Mouse (Mus musculus): Measurements from ENCODE around the gene Crlf3. TPM values are rescaled to one million over a fixed set of nuclear protein-coding genes. Genes with fewer than 3 reads are reported as not detected.

Crlf3 gene
- total RNA-seq (2021) = 10 to 100 TPM; 13.1 to 14.5 TPM

DNA sequence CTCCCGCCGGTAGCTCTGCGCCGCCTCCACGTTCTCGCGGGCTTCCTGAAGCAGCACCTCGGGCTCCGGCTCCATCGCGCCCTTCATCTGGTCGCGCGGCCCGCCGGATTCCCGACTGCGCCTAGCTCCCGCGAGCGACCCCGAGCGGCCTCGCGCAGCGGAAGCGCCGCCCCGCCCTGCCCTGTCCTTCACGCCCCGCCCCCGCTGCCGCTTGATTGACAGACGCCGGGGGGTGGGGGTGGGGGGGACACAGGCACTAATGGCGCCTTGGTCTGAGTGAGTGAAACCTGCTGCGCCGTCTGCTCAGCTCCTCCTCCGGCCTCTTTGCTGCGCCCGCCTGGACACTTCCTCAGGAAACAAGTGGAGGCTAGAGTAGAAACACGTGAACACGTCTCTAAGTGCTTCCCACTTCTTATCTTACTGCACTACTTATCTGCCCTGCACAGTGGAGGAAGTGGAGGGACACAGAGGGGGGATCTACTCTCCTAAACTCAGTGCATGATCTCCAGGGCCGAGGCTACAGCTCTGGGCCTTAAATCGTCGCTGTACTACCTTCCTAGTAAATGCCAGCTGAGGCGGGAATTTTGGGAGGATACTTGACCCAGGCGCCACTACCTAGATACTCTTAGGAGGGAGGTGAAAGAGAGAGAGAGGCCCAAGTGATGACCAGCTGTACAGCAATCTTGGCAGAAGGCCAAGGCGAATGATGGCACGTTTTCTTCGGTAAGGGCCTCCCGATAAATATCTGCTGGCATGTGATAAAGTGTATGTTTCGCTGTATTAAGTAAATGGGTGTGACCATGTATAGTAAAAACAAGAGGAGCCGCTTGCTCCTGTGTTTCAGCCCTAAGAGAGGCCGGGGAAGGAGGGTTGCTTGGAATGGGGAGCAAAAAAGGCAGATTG lies at the start of gene Crlf3:
Gene Crlf3, minus strand, starts transcription at position 166 of the 903 bp plus-strand sequence.
- intact Hi-C loops (cut with DNase I) = no loop called here
- DNase-seq = peak; percentile 97

DNA sequence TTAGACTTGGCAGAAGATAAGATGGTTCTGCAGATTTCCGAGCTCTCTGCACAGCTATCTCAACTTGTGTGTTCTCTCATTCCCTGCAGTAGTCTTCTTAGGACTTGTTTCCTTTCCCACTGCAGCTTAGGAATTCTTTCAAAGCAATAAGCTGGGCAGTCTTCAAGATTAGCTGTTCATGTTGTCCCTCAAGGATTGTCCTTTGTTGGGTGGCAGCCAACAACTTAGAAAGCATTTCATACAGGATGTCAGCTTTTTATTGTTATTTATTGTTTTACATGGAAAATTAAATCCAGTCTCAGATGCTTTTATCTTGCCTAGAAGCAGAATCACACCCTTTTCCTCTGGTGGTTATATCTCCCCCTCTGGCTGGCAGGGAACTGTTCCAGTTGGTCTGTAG lies 35.6 kb upstream of the Crlf3 start:
- DNase-seq = no peak
- intact Hi-C loops (cut with DNase I) = loop anchor here (10.0 kb wide), 1 partner anchor 92 kb away; no protein-coding TSS in a partner anchor

DNA sequence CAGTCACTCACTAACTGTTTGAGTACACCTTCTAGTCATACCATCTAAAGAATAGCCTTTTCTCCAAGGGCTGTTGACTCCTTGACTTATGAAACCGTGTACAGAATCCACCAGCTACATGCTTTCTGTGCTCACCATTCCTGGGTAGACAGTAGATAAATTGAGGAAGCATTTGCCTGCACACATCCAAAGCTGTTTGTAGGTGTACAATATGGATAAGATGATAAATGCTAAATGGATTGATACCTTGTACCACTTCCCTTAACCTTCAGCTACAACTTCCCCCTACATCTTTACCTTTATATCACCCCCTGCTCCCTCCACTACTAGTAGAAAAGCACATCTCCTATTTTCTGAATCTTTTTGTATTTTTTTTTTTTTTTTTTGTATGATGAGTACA lies 23.6 kb upstream of the Crlf3 start:
- no peak for DNase-seq
- intact Hi-C loops (cut with DNase I) = no loop called here

DNA sequence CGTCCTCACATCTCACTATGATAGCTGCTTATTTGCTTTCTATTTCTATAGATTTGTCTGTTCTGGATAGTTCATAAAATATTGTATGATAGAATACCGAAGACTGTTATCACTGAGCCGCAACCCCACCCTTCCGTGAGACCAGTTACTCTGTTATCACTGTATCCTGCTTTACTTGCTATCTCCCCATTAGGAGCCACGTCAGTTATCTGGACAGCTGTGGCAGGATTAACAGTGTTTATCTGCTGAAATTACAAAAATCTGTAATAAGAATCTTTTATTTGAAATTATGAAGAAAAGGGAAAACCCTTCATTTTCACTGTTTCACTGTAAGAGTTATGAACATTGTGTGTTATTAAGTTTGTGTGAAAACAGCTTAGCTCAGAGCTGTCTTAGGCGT lies 20.5 kb upstream of the Crlf3 start:
- no peak for DNase-seq
- intact Hi-C loops (cut with DNase I) = no loop called here

DNA sequence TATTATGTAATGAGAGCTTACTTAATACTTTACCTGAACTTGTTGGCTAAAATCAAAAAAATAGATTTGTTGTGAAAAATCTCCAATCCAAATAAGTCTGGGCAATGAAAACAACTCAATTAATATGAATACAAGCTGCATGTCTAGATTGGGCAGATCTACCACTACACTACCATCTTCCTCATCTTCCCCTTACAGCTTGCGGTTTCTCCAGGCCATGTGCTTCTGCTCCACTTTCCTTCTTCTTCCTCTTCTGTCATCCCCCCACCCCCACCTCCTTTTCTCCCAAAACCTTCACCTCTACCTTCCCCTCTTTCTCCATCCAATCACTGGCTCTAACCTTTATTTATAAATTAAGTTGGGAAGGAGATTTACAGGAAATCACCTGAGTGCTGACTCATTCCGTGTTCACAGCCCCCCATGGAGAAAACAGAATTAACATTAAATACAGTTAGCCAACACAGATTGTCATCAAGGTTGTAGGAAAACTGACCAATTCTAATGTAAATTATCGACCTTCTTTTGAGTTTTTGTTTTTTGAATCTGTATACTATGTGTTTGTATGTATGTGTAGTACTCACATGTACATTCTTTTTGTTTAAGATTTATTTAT lies 17.8 kb upstream of the Crlf3 start:
- intact Hi-C loops (cut with DNase I) = no loop called here
- DNase-seq = no peak

DNA sequence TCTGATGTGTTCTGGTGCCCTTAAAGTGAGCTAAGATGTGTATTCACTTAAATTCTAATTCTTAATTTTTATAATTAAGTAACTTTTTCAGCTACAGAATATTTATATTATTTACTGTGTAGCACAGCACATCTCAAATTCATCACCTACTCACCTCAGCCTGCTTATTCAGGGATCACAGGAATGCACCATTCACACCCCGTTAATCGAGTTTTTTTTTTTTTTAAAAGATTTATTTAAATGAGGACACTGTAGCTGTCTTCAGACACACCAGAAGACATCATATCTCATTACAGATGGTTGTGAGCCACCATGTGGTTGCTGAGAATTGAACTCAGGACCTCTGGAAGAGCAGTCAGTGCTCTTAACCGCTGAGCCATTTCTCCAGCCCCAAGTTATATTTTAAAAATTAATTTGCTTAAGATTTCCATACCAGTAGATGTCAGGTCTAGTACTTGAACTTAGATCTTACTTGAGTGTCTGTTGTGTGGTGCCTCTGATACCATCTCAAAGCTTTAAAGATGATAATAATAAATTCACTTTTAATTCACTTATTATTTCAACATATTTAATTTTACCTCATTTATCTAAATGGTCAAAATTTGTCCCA lies 9.9 kb upstream of the Crlf3 start:
- intact Hi-C loops (cut with DNase I) = no loop called here
- DNase-seq = no peak

DNA sequence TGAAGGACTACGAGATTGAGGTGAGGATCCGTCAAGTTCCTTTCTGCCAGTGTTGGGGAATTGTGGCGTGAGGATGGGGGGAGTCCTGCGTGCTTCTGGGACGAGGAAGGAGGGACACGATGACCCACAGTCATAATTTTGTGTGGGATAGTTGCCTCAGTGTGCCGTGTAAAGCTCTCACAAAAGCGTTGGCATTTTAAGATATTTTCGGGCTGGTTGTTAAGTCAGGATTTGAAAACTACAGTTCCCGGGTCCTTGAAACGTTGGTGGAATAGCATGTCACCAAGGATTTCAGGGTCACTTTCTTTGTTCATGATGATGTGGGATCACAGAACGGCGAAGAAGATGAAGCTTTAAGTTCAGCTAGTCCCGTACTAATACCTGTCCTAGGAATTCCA lies 9.0 kb upstream of the Crlf3 start:
- DNase-seq = no peak
- intact Hi-C loops (cut with DNase I) = no loop called here

DNA sequence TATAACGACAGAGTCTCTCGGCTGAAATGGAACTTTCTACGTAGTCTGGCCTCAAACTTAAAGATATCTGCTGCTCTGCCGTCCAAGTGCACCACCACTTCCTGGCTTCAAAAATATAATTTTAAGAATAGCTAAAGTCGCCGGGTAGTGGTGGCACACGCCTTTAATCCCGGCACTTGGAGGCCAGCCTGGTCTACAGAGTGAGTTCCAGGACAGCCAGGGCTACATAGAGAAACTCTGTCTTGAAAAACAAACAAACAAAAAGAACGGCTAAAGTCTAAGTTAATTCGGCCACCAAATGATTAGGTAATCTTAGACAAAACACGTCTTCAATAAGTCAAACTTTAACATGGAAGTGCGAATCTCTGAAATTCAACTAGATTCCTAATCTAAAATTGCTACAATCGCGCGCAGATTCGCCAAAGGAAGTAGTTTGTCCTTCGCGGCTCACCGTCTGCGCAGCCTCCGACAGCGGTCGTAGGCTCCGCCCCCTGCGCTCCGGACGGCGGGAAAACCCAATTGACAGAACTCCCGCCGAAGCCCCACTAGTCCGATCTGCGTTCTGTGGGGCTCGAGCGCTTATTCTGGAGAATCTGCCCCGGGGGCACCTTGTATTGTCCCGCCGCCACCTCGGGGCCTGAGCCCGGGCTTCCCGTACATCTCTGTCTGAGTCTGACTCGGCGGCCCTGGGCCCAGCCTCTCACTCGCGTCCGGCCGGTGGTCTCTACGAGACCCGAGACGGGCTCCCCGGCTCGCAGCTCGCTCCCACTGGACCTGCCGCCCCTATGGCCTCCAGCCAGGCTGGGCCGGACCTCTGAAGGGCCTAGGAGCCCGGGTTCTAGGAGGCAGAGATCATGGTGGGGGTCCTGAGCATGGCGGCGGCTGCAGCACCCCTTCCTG lies 8.4 kb upstream of the Crlf3 start, which contains the start of gene Atad5:
Gene Atad5, plus strand, starts transcription at position 484 of the 900 bp plus-strand sequence.
- intact Hi-C loops (cut with DNase I) = no loop called here
- DNase-seq = peak; percentile 91

DNA sequence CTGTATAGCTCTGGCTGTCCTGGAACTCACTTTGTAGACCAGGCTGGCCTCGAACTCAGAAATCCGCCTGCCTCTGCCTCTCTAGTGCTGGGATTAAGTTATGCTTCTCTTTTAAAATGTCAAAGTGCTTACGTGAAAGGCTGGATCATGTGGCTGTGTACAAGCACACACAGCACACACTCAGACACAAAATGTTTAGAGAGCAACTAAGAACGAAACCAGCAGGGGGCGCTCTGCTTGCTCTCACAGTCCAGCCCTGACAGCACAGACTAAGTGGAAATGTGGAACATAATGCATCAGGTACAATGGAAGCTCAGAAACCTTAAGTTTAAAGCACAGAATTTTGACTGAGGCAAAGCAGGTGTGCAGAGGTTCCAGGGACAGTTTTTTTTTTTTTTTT lies 6.1 kb upstream of the Crlf3 start:
- intact Hi-C loops (cut with DNase I) = no loop called here
- peak; percentile 85 for DNase-seq

DNA sequence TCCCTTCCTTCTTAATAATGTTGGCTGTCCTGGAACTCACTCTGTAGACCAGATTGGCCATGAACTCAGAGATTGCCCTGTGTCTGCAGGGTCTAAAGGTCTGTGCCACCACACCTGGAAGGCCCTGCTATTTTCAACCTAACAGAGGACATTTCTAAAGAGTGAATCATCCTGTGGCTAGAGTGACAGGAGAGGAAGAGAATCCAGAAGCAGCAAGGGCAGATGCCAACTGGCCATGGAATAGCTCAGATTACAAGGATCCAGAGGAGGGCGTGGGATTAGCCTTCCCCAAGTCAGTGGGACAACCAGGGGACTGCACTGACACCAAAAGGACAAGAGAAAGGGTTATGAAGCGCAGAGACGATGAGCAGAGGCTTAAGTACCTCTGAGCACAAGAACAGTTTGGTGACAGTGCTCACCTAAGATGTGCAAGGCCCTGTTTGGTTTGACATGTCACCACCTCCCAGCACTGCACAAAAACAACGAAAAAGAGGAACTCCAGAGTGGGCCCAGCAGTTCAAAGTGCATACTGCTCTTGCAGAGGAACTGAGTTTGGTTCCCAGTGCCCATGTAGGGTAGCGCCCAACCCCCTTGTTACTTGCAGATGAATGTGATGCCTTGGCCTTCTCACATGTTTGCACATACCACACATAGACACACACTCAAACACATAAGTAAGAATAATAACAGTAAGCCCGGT lies 4.7 kb upstream of the Crlf3 start:
- intact Hi-C loops (cut with DNase I) = no loop called here
- DNase-seq = no peak

DNA sequence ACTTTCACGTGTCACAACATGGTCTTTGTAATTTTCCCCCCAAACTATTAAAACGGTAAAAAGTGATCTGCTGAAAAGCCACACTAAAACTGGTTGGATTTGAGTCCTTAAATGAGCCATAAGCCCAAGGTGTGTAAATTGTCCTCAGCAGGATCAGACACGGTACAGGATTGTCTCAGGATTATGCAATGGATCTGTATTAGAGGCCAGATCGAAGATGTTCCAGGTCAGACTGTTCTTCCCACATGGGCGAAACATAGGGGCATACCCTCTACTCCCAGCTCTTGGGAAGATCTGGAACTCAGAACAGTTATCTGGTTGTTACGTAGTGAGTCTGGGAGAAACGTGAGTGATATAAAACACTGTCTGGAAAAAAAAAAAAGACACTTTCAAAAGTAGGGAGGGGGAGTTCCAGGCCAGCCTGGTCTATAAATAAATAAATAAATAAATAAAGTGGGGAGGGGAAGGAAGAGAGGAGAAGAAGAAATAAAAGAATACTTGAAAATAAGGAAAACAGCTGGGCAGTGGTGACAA lies 1.1 kb upstream of the Crlf3 start:
- intact Hi-C loops (cut with DNase I) = no loop called here

DNA sequence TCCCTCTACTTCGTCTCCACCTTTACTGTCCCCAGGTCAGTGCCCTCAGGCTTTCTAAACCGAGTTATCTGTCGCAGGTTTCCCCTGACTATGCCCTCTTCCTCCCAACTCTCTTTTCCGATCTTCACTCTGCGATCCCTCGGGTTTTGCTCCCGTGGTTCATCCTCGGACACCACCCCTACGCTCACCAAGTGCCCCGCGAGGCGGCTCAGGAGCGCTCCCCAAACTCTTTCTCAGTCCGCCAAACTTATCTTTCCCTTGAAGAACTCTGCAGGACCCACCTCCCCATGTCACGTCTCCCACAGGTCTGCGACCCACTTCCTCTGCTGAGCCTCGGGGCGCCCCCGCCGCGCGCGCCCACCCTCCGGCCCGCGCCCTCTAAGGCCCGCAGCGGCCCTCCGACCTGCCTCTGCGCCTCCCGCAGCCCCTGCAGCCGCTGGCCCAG lies 388 bp downstream of the Crlf3 start:
- DNase-seq = no peak
- intact Hi-C loops (cut with DNase I) = no loop called here

More for the DNA sequence above, 1.1 kb upstream of the Crlf3 start:
- no peak for DNase-seq

DNA sequence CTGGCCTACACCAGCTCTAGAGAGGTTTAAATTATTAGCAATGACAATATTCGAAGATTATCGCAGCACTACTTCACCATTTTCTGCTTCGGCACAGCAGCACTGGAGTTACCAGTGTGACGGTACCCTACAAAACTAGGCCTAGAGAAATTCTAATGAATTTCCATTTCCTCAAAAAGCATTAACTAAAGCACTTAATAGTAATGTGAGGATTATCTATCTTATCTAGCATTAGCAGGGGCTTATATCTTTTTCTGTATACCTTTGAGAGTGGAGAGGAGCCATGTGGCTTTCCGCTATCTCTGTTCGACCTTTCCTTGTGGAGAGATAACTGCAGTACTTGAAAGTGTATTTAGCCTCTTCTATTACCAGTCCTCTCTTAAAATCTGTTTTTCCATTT lies 1.0 kb downstream of the Crlf3 start:
- intact Hi-C loops (cut with DNase I) = no loop called here
- no peak for DNase-seq

DNA sequence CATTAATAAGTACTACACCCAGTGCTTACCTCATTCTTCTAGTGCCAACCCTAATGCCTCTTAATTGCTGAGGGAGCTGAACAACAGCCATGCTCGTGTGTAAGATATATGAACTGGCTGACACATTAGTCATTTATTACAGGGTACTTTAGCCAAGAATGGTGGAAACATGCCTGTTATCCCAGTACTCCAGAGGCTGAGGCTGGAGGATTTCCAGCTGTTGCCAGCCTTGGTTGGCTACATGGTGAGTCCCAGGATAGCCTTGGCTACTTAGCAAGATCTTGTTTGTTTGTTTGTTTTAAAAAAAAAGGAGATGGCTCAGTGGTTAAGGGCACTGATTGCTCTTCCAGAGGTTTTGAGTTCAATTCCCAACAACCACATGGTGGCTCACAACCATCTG lies 2.0 kb downstream of the Crlf3 start:
- intact Hi-C loops (cut with DNase I) = no loop called here
- no peak for DNase-seq

DNA sequence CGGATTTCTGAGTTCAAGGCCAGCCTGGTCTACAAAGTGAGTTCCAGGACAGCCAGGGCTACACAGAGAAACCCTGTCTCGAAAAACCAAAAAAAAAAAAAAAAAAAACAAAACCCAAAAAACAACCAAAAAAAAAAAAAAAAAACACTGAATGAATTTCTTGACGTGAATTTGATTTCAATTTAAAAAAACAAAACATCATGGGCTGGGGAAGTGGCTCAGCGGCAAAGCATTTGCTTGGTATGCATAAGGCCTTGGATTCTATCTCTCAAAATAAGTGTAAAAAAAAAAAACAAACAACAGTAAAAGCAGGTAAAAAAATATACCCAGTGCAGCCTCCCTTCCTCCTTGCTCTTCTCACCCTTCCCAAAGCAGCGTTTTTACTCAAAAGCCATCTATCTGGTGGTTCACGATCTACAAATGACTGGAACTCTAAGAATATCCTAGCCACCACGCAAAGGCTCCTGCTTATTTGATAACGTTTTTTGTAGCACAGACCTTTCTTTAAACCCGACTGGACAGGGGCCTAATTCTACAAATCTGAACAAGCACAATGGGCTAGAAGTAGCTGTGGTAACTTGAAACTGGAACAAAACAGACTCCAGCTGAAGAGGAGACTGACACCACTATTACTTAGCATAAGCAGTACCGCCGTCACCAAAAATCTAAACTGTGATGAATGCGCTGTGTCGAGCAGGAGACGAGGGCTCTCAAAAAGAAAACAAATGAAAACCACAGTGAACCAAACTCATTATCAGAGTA lies 2.8 kb downstream of the Crlf3 start:
- intact Hi-C loops (cut with DNase I) = no loop called here
- DNase-seq = no peak

DNA sequence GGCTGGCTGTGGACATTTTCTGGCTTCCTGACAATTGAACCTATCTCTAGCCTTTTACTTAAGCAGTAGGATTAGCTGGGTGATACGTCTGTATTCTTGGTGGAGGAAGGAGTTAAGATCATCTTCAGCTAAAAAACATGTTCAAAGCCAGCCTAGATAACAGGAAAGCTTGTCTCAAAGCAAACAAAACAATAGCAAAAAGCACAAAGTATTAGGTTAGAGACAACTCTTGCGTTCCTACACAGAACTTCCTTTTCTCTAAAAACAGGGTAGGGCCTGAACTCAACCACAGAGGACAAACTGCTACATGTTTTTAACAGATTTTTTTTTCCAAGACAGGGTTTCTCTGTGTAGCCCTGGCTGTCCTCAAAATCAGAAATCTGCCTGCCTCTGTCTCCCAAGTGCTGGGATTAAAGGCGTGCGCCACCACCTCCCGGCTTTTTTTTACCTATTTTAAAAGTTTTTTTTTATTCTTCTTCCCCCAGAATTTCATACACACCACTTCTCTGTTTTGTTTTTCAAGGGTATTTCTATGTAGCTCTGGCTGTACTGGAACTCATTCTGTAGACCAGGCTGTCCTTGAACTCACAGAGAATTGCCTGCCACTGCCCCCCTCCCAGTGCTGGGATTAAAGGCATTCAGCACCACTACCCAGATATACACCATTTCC lies 5.0 kb downstream of the Crlf3 start:
- no peak for DNase-seq
- intact Hi-C loops (cut with DNase I) = no loop called here

DNA sequence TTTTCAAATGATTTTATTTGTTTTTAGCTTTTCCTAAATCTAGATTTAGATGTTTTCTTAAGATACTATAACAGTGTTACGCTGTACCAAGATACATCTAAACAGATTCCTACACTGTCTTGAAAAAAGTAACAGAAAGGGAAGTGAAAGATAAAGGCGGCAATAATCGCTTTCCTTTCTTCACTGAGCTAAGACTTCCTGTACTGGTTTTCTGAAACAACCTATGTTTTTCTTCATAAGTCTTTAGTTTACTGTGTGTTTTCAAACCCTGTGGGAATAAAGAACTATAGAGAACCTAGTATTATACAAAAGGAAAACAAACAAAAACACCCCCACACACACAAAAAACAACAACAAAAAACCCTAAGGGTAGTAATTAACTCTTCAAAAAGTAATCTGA lies 8.4 kb downstream of the Crlf3 start:
- no peak for DNase-seq
- intact Hi-C loops (cut with DNase I) = no loop called here

DNA sequence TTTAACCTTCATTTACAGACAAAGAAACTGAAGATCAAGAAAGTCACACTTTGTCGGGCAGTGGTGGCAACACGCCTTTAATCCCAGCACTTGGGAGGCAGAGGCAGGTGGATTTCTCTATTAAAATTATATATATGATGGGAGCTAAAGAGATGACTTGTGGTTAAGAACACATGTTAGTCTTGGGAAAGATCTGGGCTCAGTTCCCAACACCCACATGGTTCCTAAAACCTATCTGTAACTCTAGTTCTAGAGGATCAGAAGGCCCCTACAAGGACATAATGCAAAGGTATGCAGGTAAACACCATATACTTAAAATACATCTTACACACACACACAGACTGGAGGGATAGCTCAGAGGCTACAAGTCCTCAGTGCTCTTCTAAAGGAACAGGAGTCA lies 9.8 kb downstream of the Crlf3 start:
- intact Hi-C loops (cut with DNase I) = no loop called here

DNA sequence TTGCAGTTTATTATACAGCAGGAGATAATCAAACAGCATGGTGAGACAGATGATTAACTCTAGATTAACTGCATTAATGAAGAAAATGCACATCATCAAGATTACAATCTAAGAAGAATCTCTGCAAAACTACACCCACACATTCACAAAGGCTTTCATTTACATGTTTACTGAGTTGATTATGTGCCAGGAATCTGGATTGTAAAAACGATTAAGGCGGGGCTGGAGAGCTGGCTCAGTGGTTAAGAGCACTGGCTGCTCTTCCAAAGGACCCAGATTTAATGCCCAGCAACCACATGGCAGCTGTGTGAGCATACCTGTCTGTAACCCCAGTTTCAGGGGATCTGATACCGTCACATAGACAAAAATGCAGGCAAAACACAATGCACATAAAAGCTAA lies 11.0 kb downstream of the Crlf3 start:
- intact Hi-C loops (cut with DNase I) = no loop called here
- DNase-seq = no peak

More for the DNA sequence above, 9.8 kb downstream of the Crlf3 start:
- no peak for DNase-seq
